ENCODE assay signal across 8 mouse cellular contexts in the genomic region with DNA sequence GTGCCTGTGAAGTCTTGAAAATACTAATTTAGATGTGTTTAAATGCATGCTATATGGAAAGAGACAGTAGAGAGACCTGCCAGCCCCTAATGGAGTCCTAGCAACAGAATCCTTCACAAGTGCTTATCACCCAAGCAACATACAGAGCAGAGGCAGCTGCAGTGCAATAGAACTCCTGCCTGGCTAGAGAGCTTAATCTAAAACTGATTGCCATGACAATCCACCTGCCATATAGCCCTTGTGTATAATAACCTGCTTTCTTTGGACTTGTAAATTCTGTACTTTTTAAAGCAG.
A peak's percentile ranks its signal among the peaks of the same experiment; 100 is the strongest.
DNase-seq lines count a peak whose midpoint lies in the region; ATAC-seq and TF ChIP-seq lines count a peak whose summit lies in the region.

No protein-coding gene starts in this region.

- TF ChIP-seq EP300 in MEL (IDR thresholded peaks at IDR 0.05; ENCODE audit: low read depth in 1 of 2, low read length in 2 of 2) = peak; percentile 8 to 30; a peak in 1 of 4 replicates

- TF ChIP-seq RAD21 in MEL (IDR thresholded peaks at IDR 0.05; ENCODE audit: low read depth, low read length) = no peak

- H3K79me2 ChIP-seq in MEL (ENCODE audit: control insufficient read depth, insufficient read depth, low read length, poor library complexity) = peaks cover 14% of the 10 kb centered on the region

- no peaks in the 10 kb centered on the region for H3K36me3 ChIP-seq in heart, embryonic 12.5 days
- peaks cover 0 to 27% of the 10 kb centered on the region in 2 experiments; a peak in 2 of 4 replicates for H3K36me3 ChIP-seq in MEL (ENCODE audit: control insufficient read depth in 1 of 2, insufficient read depth in 2 of 2, low read length in 2 of 2)
- H3K36me3 ChIP-seq in hindbrain, embryonic 11.5 days (ENCODE audit: control insufficient read depth, insufficient read depth, low read length) = no peaks in the 10 kb centered on the region

- no peak for TF ChIP-seq POLR2A in MEL (IDR thresholded peaks at IDR 0.05; ENCODE audit: control insufficient read depth in 1 of 2, insufficient read depth in 1 of 2, low read depth in 1 of 2, low read length in 2 of 2, poor library complexity in 1 of 2)

- peaks cover 22% of the 10 kb centered on the region for H3K4me1 ChIP-seq in heart, embryonic 12.5 days (replicated peaks)
- peaks cover 12 to 13% of the 10 kb centered on the region in 2 experiments for H3K4me1 ChIP-seq in MEL (ENCODE audit: control insufficient read depth in 1 of 2, insufficient read depth in 2 of 2, low read length in 2 of 2)
- no peaks in the 10 kb centered on the region for H3K4me1 ChIP-seq in hindbrain, embryonic 11.5 days (replicated peaks; ENCODE audit: control insufficient read depth, insufficient read depth, low read length)

- H3K4me2 ChIP-seq in heart, embryonic 12.5 days = peak overlapping the region; percentile 97
- peak overlapping the region; percentile 87 for H3K4me2 ChIP-seq in hindbrain, embryonic 11.5 days (replicated peaks; ENCODE audit: low read depth, low read length)

- no peak for TF ChIP-seq CTCF in MEL (IDR thresholded peaks at IDR 0.05 in 2 of 3, conservative IDR thresholded peaks at IDR 0.05 in 1 of 3; ENCODE audit: control insufficient read depth in 1 of 3, insufficient read depth in 1 of 3, low read depth in 2 of 3, low read length in 3 of 3, poor library complexity in 1 of 3, severe bottlenecking in 1 of 3)

- H3K9ac ChIP-seq in heart, embryonic 12.5 days = peak overlapping the region; percentile 95
- H3K9ac ChIP-seq in MEL (ENCODE audit: control insufficient read depth, low read depth, low read length, poor library complexity, severe bottlenecking) = peak overlapping the region; percentile 65
- peak overlapping the region; percentile 82 for H3K9ac ChIP-seq in hindbrain, embryonic 11.5 days (ENCODE audit: low read depth, low read length)

- peak overlapping the region; percentile 89 for H3K4me3 ChIP-seq in heart, embryonic 12.5 days
- H3K4me3 ChIP-seq in MEL (ENCODE audit: control insufficient read depth in 1 of 2, insufficient read depth in 1 of 2, low read depth in 2 of 2, low read length in 2 of 2) = peak overlapping the region; percentile 75 to 97
- H3K4me3 ChIP-seq in hindbrain, embryonic 11.5 days (ENCODE audit: low read depth, low read length) = peak overlapping the region; percentile 77

- no peaks in the 10 kb centered on the region for H3K27me3 ChIP-seq in heart, embryonic 12.5 days (replicated peaks)
- H3K27me3 ChIP-seq in MEL (ENCODE audit: control insufficient read depth in 1 of 2, insufficient read depth in 2 of 2, low read length in 2 of 2) = no peaks in the 10 kb centered on the region
- H3K27me3 ChIP-seq in hindbrain, embryonic 11.5 days (ENCODE audit: control insufficient read depth, insufficient read depth, low read length) = no peaks in the 10 kb centered on the region

- H3K9me3 ChIP-seq in heart, embryonic 12.5 days (replicated peaks) = no peaks in the 10 kb centered on the region
- no peaks in the 10 kb centered on the region for H3K9me3 ChIP-seq in MEL (replicated peaks; ENCODE audit: insufficient read depth, low read length)
- no peaks in the 10 kb centered on the region for H3K9me3 ChIP-seq in hindbrain, embryonic 11.5 days (ENCODE audit: control insufficient read depth, low read length)

- DNase-seq in heart, adult 9 months (ENCODE audit: low spot score in 2 of 2) = no peak
- no peak for DNase-seq in MEL (ENCODE audit: low read depth, low spot score)
- no peak for DNase-seq in hindbrain, embryonic 11.5 days (ENCODE audit: low spot score)
- DNase-seq in mesoderm, embryonic 11.5 days (ENCODE audit: low read depth, low spot score) = peak; percentile 9
- no peak for DNase-seq in urinary bladder, postnatal 36 days (ENCODE audit: low spot score in 2 of 2)
- DNase-seq in c-Kit-positive CD71-positive TER-119-positive erythroid progenitor cells, embryonic 14.5 days (ENCODE audit: low spot score) = no peak

- 0 out of 2 replicates have a peak overlapping the region, but pooled peaks have one; percentile 28 for H3K27ac ChIP-seq in heart, embryonic 12.5 days (ENCODE audit: poor library complexity, severe bottlenecking)
- no peak overlapping the region for H3K27ac ChIP-seq in MEL (ENCODE audit: control insufficient read depth, low read depth, low read length)
- H3K27ac ChIP-seq in hindbrain, embryonic 11.5 days (ENCODE audit: low read depth, low read length) = no peak overlapping the region

- peak; percentile 72; the same call in 1 of the 2 replicates for ATAC-seq in heart, embryonic 12.5 days (ENCODE audit: insufficient number of reproducible peaks, low FRiP score)
- ATAC-seq in hindbrain, embryonic 11.5 days (ENCODE audit: low FRiP score) = peak; percentile 70
- no peak for ATAC-seq in granulocyte monocyte progenitor cell, adult 5-6 weeks (replicated peaks; ENCODE audit: poor library complexity, severe bottlenecking)

TF ChIP-seq in MEL, 35 proteins besides CTCF, POLR2A, EP300 and RAD21:
- TF ChIP-seq GATA1 (IDR thresholded peaks at IDR 0.05; ENCODE audit: low read depth, low read length) (peak; percentile 39; the same call in 1 of the 2 replicates), TAL1 (IDR thresholded peaks at IDR 0.05; ENCODE audit: low read length) (peak; percentile 49), SIN3A (IDR thresholded peaks at IDR 0.05; ENCODE audit: low read length) (peak; percentile 26; the same call in 1 of the 2 replicates), RCOR1 (IDR thresholded peaks at IDR 0.05; ENCODE audit: low read depth, low read length) (0 out of 2 replicates have a peak, but pooled peaks have one; percentile 39), JUND (IDR thresholded peaks at IDR 0.05; ENCODE audit: low read depth, low read length) (no peak), MAX (IDR thresholded peaks at IDR 0.05; ENCODE audit: low read length) (no peak), MAZ (IDR thresholded peaks at IDR 0.05; ENCODE audit: low read depth, low read length) (no peak), GABPA (IDR thresholded peaks at IDR 0.05; ENCODE audit: low read depth, low read length) (no peak), ZMIZ1 (IDR thresholded peaks at IDR 0.05; ENCODE audit: low read depth, low read length) (no peak), BHLHE40 (IDR thresholded peaks at IDR 0.05; ENCODE audit: borderline replicate concordance, low read depth, low read length) (no peak), MEF2A (IDR thresholded peaks at IDR 0.05; ENCODE audit: extremely low read depth, insufficient replicate concordance, low read depth, low read length, poor library complexity, severe bottlenecking) (no peak), E2F4 (IDR thresholded peaks at IDR 0.05; ENCODE audit: borderline replicate concordance, low read depth, low read length) (no peak)
